Mouse (Mus musculus) bone marrow macrophage, adult 2 months (primary cell): Measurements from ENCODE around the gene Cdh4.

Experiments
- CTCF ChIP-seq: IDR thresholded peaks from 2 replicates; pipeline ENCODE4 v1.5.1; 2012; ENCODE audit warnings: low read depth, mild to moderate bottlenecking, low read length, moderate library complexity
- POLR2A ChIP-seq: IDR thresholded peaks from 2 replicates; pipeline ENCODE4 v1.6.1; 2012; ENCODE audit warnings: mild to moderate bottlenecking, low read depth, low read length, borderline replicate concordance

DNA sequence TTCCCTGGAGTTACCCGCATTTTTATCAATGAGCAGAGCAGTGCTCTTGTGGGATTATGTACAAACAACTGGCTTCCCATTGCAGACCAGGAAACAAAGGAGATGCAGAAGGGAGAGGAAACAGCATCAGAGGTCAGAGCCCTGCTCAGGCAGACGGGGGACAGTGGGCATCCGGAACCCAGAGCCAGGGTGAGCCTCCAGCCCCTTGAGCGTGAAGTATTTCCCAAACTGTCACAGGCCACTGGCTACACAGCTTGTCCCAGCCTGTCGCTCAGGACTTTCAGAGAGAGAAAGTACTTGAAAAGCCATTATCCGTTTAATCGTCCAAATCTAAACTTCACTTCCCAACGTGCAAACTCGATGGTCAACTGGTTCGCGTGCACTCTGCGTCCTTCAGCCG, 142.4 kb downstream of the Cdh4 start:
- TF ChIP-seq CTCF: no peak
- TF ChIP-seq POLR2A: no peak
